Mouse (Mus musculus) layer of hippocampus, adult 6 months (tissue): Measurements from ENCODE around the gene Phf1. TPM values are rescaled to one million over a fixed set of nuclear protein-coding genes. Genes with fewer than 3 reads are reported as not detected.

Experiments
- long read RNA-seq, 2 experiments: library from polyadenylated mRNA; unstranded; transcript quantifications; one replicate each; pipeline ENCODE4 v2.0.0; 2019 to 2020
- microRNA-seq: library from miRNA; unstranded; fragments of <30 nt; microRNA quantifications from one replicate; pipeline ENCODE4 v1.2.0, GENCODE M21; 2020
- polyA plus RNA-seq: library from polyadenylated mRNA; unstranded; fragments of <200 nt; fragmentation: Nextera tagmentation; gene quantifications from 2 replicates; pipeline ENCODE4 v1.2.3, GENCODE M21; 2021

Gene Phf1
- 9.8 and 13.9 TPM in 2 replicates for polyA plus RNA-seq
- long read RNA-seq, experiment 1, partial matches to known transcripts, result 3 of 19 reads
- long read RNA-seq, experiment 1, other reads (novel, unspliced or antisense), result 12 of 19 reads
- long read RNA-seq, experiment 2, transcript Phf1-201 (15 exons, 2,522 nt), result major isoform, 16 of 48 reads
- long read RNA-seq, experiment 2, partial matches to known transcripts, result 2 of 48 reads
- long read RNA-seq, experiment 2, other reads (novel, unspliced or antisense), result 29 of 48 reads

GRCm38 (mm10) chr17:26932839-26933398, at the start of gene Phf1:
TSS of gene Phf1 (plus strand) at chr17:26933052.

DNA sequence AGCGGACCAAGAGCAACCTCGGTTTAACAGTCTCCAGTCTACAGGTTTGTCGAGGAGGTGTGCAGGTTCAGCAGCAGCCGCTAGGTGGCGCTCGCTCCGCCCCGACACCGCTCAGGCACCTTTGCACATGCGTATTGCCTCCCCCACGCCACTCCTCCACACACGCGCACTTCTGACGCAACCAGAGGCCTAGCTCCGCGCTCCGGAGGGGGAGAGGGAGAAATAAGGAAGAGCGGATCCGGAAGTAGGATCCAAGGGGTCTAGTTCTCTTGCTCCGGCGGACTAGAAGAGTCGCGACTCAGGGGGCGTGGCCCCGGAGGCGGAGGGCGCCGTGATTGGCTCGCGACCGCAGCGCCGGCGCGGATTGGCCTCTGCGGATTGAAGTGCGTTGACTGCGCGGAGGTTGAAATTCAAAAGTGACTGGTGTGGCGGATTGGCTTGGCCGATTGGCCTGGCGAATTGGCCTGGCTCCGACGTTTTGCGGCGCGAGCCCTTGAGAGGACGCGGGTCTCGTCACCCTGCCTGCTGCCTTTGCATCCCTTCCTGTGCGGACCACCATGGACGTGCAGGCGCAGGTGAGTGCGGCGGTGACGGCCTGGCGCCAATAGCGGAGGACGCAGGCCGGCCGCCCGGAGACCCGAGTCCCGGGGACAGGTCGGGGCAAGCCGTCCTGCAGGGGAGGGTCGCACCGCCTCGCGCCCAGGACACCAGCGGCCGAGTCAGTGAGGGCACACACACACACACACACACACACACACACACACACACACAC, 16.0 kb upstream of the Phf1 start, which contains the start of gene Kifc5b:
TSS of gene Kifc5b (plus strand) at position 381 of the 772 bp plus-strand sequence.

DNA sequence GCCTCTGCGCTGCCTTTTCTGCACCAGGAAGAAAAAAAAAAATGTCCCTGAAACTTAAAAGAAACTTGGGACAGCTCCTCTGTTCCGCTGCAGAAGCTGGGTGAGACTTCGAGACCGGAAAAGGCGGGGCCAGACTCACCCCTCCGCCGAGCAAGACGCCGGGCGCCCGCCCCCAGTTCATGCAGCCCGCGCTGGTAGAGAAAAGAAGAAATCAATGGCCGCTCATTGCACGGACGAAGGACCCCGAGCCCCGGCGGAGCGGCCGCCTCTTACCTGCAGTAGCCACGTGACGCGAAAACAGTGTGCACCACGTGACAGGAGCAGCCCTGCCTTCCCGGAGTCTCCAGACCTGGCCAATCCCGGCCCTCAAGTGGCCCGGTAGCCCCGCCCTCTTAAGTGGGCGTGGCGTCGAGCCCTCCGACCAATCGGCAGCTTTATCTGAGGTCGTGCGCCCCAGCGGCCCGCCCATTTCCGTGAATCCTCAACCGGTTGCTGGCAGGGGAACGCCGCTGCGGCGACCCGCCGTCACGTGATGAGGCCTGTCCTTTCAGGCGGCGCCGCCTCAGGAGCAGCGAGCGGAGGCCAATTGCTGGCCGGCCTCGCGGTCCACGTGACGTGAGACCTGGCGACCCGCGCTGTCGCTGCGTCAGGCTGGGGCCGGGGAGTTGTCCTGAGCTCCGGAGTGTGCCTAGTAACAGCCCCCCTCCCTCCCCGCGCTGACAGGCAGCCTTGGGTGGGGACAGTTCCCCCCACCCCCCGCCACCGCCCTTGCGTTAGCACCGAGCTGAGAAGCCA, 6.5 kb downstream of the Phf1 start, which contains the start of gene Cuta:
TSS of gene Cuta (minus strand) at position 392 of the 795 bp plus-strand sequence.

GRCm38 (mm10) chr17:26941031-26941789, 8.4 kb downstream of the Phf1 start, which contains the start of gene Syngap1:
TSS of gene Syngap1 (plus strand) at chr17:26941253.

GRCm38 (mm10) chr17:26972703-26973574, 40.1 kb downstream of the Phf1 start, which contains the start of gene Zbtb9:
TSS of gene Zbtb9 (plus strand) at chr17:26973167.

Small RNAs within 50 kb of the gene (microRNA-seq; reads per million reads assigned to microRNA genes)
- gene Gm27775 (not detected), gene Mir3083 (23.8 reads per million, percentile 42 among the genes with 10 or more reads in this experiment), gene Mir6968 (6.2 reads per million, percentile 23 among the genes with 10 or more reads in this experiment)

Other genes starting within 250 kb of the Phf1 start
- 10.3 and 14.4 TPM in 2 replicates for gene Crebrf, start 217.4 kb upstream of the Phf1 start, polyA plus RNA-seq
- gene Bnip1, start 152.0 kb upstream of the Phf1 start, polyA plus RNA-seq, result 26.5 and 28.1 TPM in 2 replicates
- not detected in 2 replicates for gene Nkx2-5, start 88.0 kb upstream of the Phf1 start, polyA plus RNA-seq
- 0.25 and 0.28 TPM in 2 replicates for gene Kifc5b, start 16.0 kb upstream of the Phf1 start, polyA plus RNA-seq
- 189 and 190 TPM in 2 replicates for gene Cuta, start 6.5 kb downstream of the Phf1 start, polyA plus RNA-seq
- 8.3 and 18.8 TPM in 2 replicates for gene Syngap1, start 8.2 kb downstream of the Phf1 start, polyA plus RNA-seq
- gene Zbtb9, start 40.1 kb downstream of the Phf1 start, polyA plus RNA-seq, result 6.4 and 6.7 TPM in 2 replicates
- 1.4 and 1.7 TPM in 2 replicates for gene Bak1, start 96.0 kb downstream of the Phf1 start, polyA plus RNA-seq
- 0.23 and 0.25 TPM in 2 replicates for gene Itpr3, start 124.3 kb downstream of the Phf1 start, polyA plus RNA-seq
- gene Uqcc2, start 200.9 kb downstream of the Phf1 start, polyA plus RNA-seq, result 559 and 565 TPM in 2 replicates
- gene Ip6k3, start 234.7 kb downstream of the Phf1 start, polyA plus RNA-seq, result 0.75 and 1.0 TPM in 2 replicates